Mouse (Mus musculus) intestine, postnatal 0 days (tissue): ENCODE data around the gene Man2a1. TPM values are rescaled to one million over a fixed set of nuclear protein-coding genes. Genes with fewer than 3 reads are reported as not detected.

Source experiments
- ATAC-seq: fragments of 200-750 bp; cut with Nextera tagmentation; 2 replicates; pipeline ENCODE4 v1.8.0; 2017; ENCODE audit warnings: mild to moderate bottlenecking, moderate TSS enrichment, moderate library complexity
- H3K27ac ChIP-seq: fragments of 300-500 bp; sonication (generic); 2 replicates; pipeline ENCODE4 v1.5.1; 2014; ENCODE audit warnings: mild to moderate bottlenecking, low read depth, low read length, moderate library complexity
- H3K27me3 ChIP-seq: fragments of 300-500 bp; sonication (generic); replicated peaks from 2 replicates; pipeline ENCODE4 v1.6.1; 2014; ENCODE audit warnings: low read length, mixed read lengths; ENCODE audit not compliant: control insufficient read depth, insufficient read depth
- H3K36me3 ChIP-seq: fragments of 300-500 bp; sonication (generic); 2 replicates; pipeline ENCODE4 v1.6.1; 2014; ENCODE audit warnings: mild to moderate bottlenecking, moderate library complexity; ENCODE audit not compliant: control insufficient read depth, insufficient read depth
- H3K4me1 ChIP-seq: fragments of 300-500 bp; sonication (generic); replicated peaks from 2 replicates; pipeline ENCODE4 v1.6.1; 2014; ENCODE audit warnings: antibody characterized with exemption, low read length, mixed read lengths; ENCODE audit not compliant: control insufficient read depth, insufficient read depth
- H3K4me2 ChIP-seq: fragments of 300-500 bp; sonication (generic); replicated peaks from 2 replicates; pipeline ENCODE4 v1.6.1; 2014; ENCODE audit warnings: low read depth, mild to moderate bottlenecking, moderate library complexity
- H3K4me3 ChIP-seq: fragments of 300-500 bp; sonication (generic); 2 replicates; pipeline ENCODE4 v1.5.1; 2014; ENCODE audit warnings: low read depth, low read length
- H3K9ac ChIP-seq: fragments of 300-500 bp; sonication (generic); 2 replicates; pipeline ENCODE4 v1.6.1; 2014; ENCODE audit warnings: mild to moderate bottlenecking, low read depth, low read length
- H3K9me3 ChIP-seq: fragments of 300-500 bp; sonication (generic); 2 replicates; pipeline ENCODE4 v1.6.1; 2016; ENCODE audit warnings: mixed run types; ENCODE audit not compliant: control insufficient read depth
- CTCF ChIP-seq: sonication (generic); IDR thresholded peaks from 2 replicates; pipeline ENCODE4 v1.5.1; 2016; ENCODE audit warnings: low read depth, mild to moderate bottlenecking, control low read depth, antibody characterized with exemption, moderate library complexity
- WGBS: fragments of 180-500 bp; shearing (Covaris S2); extraction: QIAGEN DNeasy Blood & Tissue Kit; methylation state at CpG from one replicate; pipeline ENCODE4 v1.1.7; 2014; 5-methylcytosine and 5-hydroxymethylcytosine counted together
- polyA plus RNA-seq: library from polyadenylated mRNA; unstranded; fragments of >200 nt; fragmentation: Nextera tagmentation; extraction: Ambion mirVana; gene quantifications from 2 replicates; pipeline ENCODE4 v1.2.1, GENCODE M21; 2015

The Man2a1 gene
- polyA plus RNA-seq, 1 experiment from 2014 or later: 7.2 TPM

DNA sequence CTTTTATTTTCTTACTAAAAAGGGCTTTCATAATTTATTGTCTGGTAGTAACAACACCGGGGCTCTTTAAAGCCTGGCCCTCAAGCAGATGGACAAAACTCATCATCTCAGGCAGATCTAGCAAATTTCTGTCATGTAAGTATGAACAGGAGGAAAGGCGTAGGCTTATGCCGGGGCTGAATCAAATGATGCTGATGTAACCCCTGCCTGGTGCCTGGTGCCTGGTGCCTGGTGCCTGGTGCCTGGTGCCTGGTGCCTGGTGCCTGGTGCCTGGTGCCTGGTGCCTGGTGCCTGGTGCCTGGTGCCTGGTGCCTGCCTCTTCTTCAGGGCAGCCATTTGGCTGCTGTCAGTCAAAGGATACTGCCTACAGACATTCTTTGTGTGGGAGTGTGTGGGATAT lies 18.6 kb upstream of the Man2a1 start:
- Histone ChIP-seq H3K9me3 (no peaks in the 10 kb centered on the region), H3K9ac (no peak overlapping the region), H3K27ac (no peak overlapping the region), H3K4me3 (no peak overlapping the region), H3K27me3 (no peaks in the 10 kb centered on the region), H3K36me3 (no peaks in the 10 kb centered on the region), H3K4me2 (no peak overlapping the region), H3K4me1 (no peaks in the 10 kb centered on the region)
- no peak for TF ChIP-seq CTCF
- no peak for ATAC-seq
- WGBS: 88% methylated on average over 3 of the region's 3 CpGs

GRCm38 (mm10) chr17:64590483-64590882 lies 10.1 kb upstream of the Man2a1 start:
- no peak for TF ChIP-seq CTCF
- ATAC-seq: peak; percentile 59

DNA sequence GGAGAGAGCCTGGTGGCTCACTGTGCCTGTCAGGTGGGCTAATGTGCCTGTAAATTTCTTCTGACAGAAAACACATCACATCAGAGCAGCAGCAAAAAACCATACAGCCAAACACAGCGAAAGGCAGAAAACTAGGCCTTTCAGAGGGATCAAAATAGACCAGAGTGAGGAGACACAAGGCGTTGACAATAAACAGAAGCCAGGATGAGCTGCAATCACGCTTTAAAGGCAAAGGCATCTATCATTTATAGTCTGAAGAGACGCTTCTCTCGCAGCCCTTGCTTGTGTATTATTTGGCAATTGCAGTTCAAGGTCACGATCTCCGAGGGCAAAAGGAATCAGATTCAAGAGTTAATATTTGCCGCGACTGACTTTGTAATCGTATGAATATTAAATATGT lies 9.2 kb upstream of the Man2a1 start:
- 56% methylated on average over 10 of the region's 10 CpGs for WGBS
- Histone ChIP-seq H3K4me3 (no peak overlapping the region), H3K27ac (no peak overlapping the region), H3K4me1 (no peaks in the 10 kb centered on the region), H3K4me2 (no peak overlapping the region), H3K9ac (no peak overlapping the region), H3K27me3 (no peaks in the 10 kb centered on the region), H3K36me3 (no peaks in the 10 kb centered on the region), H3K9me3 (no peaks in the 10 kb centered on the region)
- TF ChIP-seq CTCF: no peak
- no peak for ATAC-seq

More at GRCm38 (mm10) chr17:64590483-64590882, 10.1 kb upstream of the Man2a1 start:
- H3K36me3 ChIP-seq: no peaks in the 10 kb centered on the region
- H3K27ac ChIP-seq: no peak overlapping the region
- H3K9ac ChIP-seq: no peak overlapping the region
- no peak overlapping the region for H3K4me3 ChIP-seq
- no peaks in the 10 kb centered on the region for H3K4me1 ChIP-seq
- no peaks in the 10 kb centered on the region for H3K27me3 ChIP-seq
- H3K9me3 ChIP-seq: no peaks in the 10 kb centered on the region
- H3K4me2 ChIP-seq: no peak overlapping the region
- 38% methylated on average over 4 of the region's 4 CpGs for WGBS

GRCm38 (mm10) chr17:64592355-64592754 lies 8.2 kb upstream of the Man2a1 start:
- Histone ChIP-seq H3K4me1 (no peaks in the 10 kb centered on the region), H3K9me3 (no peaks in the 10 kb centered on the region), H3K4me3 (no peak overlapping the region), H3K27me3 (no peaks in the 10 kb centered on the region), H3K27ac (no peak overlapping the region), H3K36me3 (no peaks in the 10 kb centered on the region), H3K9ac (no peak overlapping the region), H3K4me2 (no peak overlapping the region)
- no peak for ATAC-seq
- no peak for TF ChIP-seq CTCF
- 77% methylated on average over 2 of the region's 2 CpGs for WGBS

GRCm38 (mm10) chr17:64592788-64593187 lies 7.7 kb upstream of the Man2a1 start:
- Histone ChIP-seq H3K4me2 (no peak overlapping the region), H3K9ac (no peak overlapping the region), H3K4me1 (no peaks in the 10 kb centered on the region), H3K27me3 (no peaks in the 10 kb centered on the region), H3K36me3 (no peaks in the 10 kb centered on the region), H3K27ac (no peak overlapping the region), H3K4me3 (no peak overlapping the region), H3K9me3 (no peaks in the 10 kb centered on the region)
- 87% methylated on average over 3 of the region's 3 CpGs for WGBS
- no peak for TF ChIP-seq CTCF
- ATAC-seq: no peak

DNA sequence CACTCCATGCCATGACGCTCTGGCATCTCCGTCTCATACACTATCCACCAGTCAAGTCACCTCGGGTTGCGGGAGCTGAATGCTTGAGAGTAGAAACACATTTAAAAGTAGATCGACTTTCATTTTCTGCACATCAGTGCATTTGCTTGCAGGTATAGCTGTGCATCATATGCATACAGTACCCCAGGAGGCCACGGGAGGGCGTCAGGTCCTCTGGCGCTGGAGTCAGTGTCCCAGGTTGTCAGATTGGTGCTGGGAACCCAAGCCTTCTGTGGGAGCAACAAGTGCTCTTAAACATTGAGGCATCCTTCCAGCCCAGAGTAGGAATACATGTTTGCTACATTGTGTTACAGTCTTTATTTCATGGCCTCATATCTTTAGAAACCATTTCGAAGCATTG lies 2.8 kb upstream of the Man2a1 start:
- no peak overlapping the region for H3K4me3 ChIP-seq
- 88% methylated on average over 9 of the region's 9 CpGs for WGBS
- H3K27me3 ChIP-seq: no peaks in the 10 kb centered on the region

GRCm38 (mm10) chr17:64599916-64600315 lies 620 bp upstream of the Man2a1 start:
- Histone ChIP-seq H3K4me3 (peak overlapping the region; percentile 93), H3K36me3 (no peaks in the 10 kb centered on the region), H3K9me3 (no peaks in the 10 kb centered on the region), H3K27me3 (no peaks in the 10 kb centered on the region), H3K4me1 (no peaks in the 10 kb centered on the region; the same call in 1 of the 2 replicates), H3K4me2 (peak overlapping the region; percentile 86), H3K9ac (peak overlapping the region; percentile 89), H3K27ac (peak overlapping the region; percentile 95)
- ATAC-seq: no peak
- WGBS: 29% methylated on average over 4 of the region's 4 CpGs
- TF ChIP-seq CTCF: peak; percentile 77

More for the DNA sequence above, 2.8 kb upstream of the Man2a1 start:
- Histone ChIP-seq H3K27ac (no peak overlapping the region), H3K4me2 (no peak overlapping the region), H3K9ac (no peak overlapping the region), H3K4me1 (no peaks in the 10 kb centered on the region), H3K9me3 (no peaks in the 10 kb centered on the region), H3K36me3 (no peaks in the 10 kb centered on the region)
- no peak for ATAC-seq
- TF ChIP-seq CTCF: peak; percentile 36; the same call in 1 of the 2 replicates
